Mouse (Mus musculus): ENCODE data around the gene Plekhh1.

The Plekhh1 gene

GRCm38 (mm10) chr12:79028911-79029861 lies at the start of gene Plekhh1:
TSS of gene Plekhh1 (plus strand) at chr12:79029163.
- peak; percentile 85 for ATAC-seq (ENCODE audit: insufficient number of reproducible peaks, low FRiP score, low TSS enrichment)

- no peak for ATAC-seq (ENCODE audit: insufficient number of reproducible peaks, low FRiP score, low TSS enrichment)
These were observed 48.3 kb upstream of the Plekhh1 start for GRCm38 (mm10) chr12:78980683-78981091.

GRCm38 (mm10) chr12:78981131-78981530 lies 47.8 kb upstream of the Plekhh1 start:
- ATAC-seq (ENCODE audit: insufficient number of reproducible peaks, low FRiP score, low TSS enrichment), result no peak

GRCm38 (mm10) chr12:78981938-78982825 lies 46.8 kb upstream of the Plekhh1 start:
- ATAC-seq (ENCODE audit: insufficient number of reproducible peaks, low FRiP score, low TSS enrichment), result peak; percentile 53

- no peak for ATAC-seq (ENCODE audit: insufficient number of reproducible peaks, low FRiP score, low TSS enrichment)
These were observed 45.5 kb upstream of the Plekhh1 start for GRCm38 (mm10) chr12:78983296-78984034.

- ATAC-seq (ENCODE audit: insufficient number of reproducible peaks, low FRiP score, low TSS enrichment), result peak; percentile 45
These were observed 44.9 kb upstream of the Plekhh1 start for GRCm38 (mm10) chr12:78984035-78984432.

- peak; percentile 38; the same call in 1 of the 2 replicates for ATAC-seq (ENCODE audit: insufficient number of reproducible peaks, low FRiP score, low TSS enrichment)
These were observed 41.3 kb upstream of the Plekhh1 start for GRCm38 (mm10) chr12:78987581-78988081.

- ATAC-seq (ENCODE audit: insufficient number of reproducible peaks, low FRiP score, low TSS enrichment), result no peak
These were observed 32.7 kb upstream of the Plekhh1 start for GRCm38 (mm10) chr12:78996271-78996670.

- no peak for ATAC-seq (ENCODE audit: insufficient number of reproducible peaks, low FRiP score, low TSS enrichment)
These were observed 32.3 kb upstream of the Plekhh1 start for GRCm38 (mm10) chr12:78996711-78997110.

- no peak for ATAC-seq (ENCODE audit: insufficient number of reproducible peaks, low FRiP score, low TSS enrichment)
These were observed 26.6 kb upstream of the Plekhh1 start for GRCm38 (mm10) chr12:79002406-79002805.

- no peak for ATAC-seq (ENCODE audit: insufficient number of reproducible peaks, low FRiP score, low TSS enrichment)
These were observed 26.0 kb upstream of the Plekhh1 start for GRCm38 (mm10) chr12:79002978-79003377.

- peak; percentile 78 for ATAC-seq (ENCODE audit: insufficient number of reproducible peaks, low FRiP score, low TSS enrichment)
These were observed 23.5 kb upstream of the Plekhh1 start for GRCm38 (mm10) chr12:79005456-79005855.

- no peak for ATAC-seq (ENCODE audit: insufficient number of reproducible peaks, low FRiP score, low TSS enrichment)
These were observed 22.9 kb upstream of the Plekhh1 start for GRCm38 (mm10) chr12:79006076-79006475.

- peak; percentile 45 for ATAC-seq (ENCODE audit: insufficient number of reproducible peaks, low FRiP score, low TSS enrichment)
These were observed 22.4 kb upstream of the Plekhh1 start for GRCm38 (mm10) chr12:79006478-79007125.

GRCm38 (mm10) chr12:79007126-79007753 lies 21.7 kb upstream of the Plekhh1 start, which contains the start of gene Tmem229b:
TSS of gene Tmem229b (minus strand) at chr12:79007627.
- ATAC-seq (ENCODE audit: insufficient number of reproducible peaks, low FRiP score, low TSS enrichment), result peak; percentile 57

GRCm38 (mm10) chr12:79010569-79010968 lies 18.4 kb upstream of the Plekhh1 start:
- ATAC-seq (ENCODE audit: insufficient number of reproducible peaks, low FRiP score, low TSS enrichment), result no peak

- ATAC-seq (ENCODE audit: insufficient number of reproducible peaks, low FRiP score, low TSS enrichment), result no peak
These were observed 12.9 kb upstream of the Plekhh1 start for GRCm38 (mm10) chr12:79016109-79016508.

- ATAC-seq (ENCODE audit: insufficient number of reproducible peaks, low FRiP score, low TSS enrichment), result no peak
These were observed 11.0 kb upstream of the Plekhh1 start for GRCm38 (mm10) chr12:79017994-79018399.

- ATAC-seq (ENCODE audit: insufficient number of reproducible peaks, low FRiP score, low TSS enrichment), result no peak
These were observed 7.1 kb upstream of the Plekhh1 start for GRCm38 (mm10) chr12:79021902-79022301.
